Mouse (Mus musculus): Measurements from ENCODE around the gene Samt4. TPM values are rescaled to one million over a fixed set of nuclear protein-coding genes. Genes with fewer than 3 reads are reported as not detected.
"Not testable (repeated sequence)": the region's sequence is repeated elsewhere in the genome, so short reads cannot be mapped to it uniquely, and the experiment has no call there.

The Samt4 gene
- polyA plus RNA-seq (2015; fragmentation: Nextera tagmentation; extraction: Ambion mirVana): not detected in 2 replicates

DNA sequence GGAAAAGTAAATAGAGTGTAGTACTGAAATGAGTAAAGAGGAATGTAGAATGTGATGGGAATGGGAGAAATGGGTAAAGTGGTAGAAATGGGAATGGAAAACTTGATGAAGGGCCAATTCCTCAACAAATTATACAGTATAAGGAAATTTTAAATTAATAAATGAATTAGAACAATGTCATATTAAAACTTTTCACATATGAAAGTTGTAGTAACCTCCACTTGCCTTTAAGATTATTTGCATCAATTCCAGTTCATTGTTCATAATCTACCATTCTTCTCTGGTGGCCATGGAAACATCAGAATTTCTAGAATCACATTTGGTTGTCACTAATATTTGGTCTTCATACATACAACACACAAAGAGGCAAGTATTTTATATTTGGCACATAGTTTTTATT, at the start of gene Samt4:
Samt4 (plus strand) TSS at position 301 of the 400 bp plus-strand sequence.
- no peak within 1 kb of the TSS for H3K27ac ChIP-seq
- no peaks in the 10 kb centered on the region for H3K27me3 ChIP-seq
- no peak within 1 kb of the TSS for H3K9ac ChIP-seq
- H3K36me3 ChIP-seq (ENCODE audit: poor library complexity, severe bottlenecking): no peaks in the 10 kb centered on the region
- no peak within 1 kb of the TSS for H3K4me3 ChIP-seq
- no peak for ATAC-seq
- no peaks in the 10 kb centered on the region for H3K4me1 ChIP-seq
- no peak within 1 kb of the TSS for H3K4me2 ChIP-seq
- H3K9me3 ChIP-seq (replicated peaks): peaks cover 5% of the 10 kb centered on the region; the same call in 1 of the 2 replicates

DNA sequence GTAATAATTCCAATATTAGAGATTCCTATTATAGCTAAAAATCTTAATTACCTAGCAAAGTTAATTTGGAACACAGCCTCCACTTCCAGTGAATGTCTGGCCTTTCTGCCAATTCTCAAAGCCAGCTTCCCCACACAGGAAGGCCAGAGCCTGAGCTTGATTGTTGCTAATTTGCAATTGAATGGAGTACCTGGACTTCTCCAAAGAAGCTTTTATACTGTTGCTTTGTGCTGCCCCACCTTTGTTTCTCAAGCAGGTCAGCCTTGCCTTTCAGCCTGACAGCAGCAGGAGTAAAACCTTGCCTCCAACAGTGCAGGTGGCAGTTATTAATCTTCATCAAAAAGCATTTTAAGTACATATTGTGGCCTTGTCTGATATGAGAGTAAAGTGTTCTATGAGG, 38.1 kb upstream of the Samt4 start:
- H3K4me3 ChIP-seq: not testable (repeated sequence)
- peaks cover 24% of the 10 kb centered on the region for H3K9me3 ChIP-seq (replicated peaks)

DNA sequence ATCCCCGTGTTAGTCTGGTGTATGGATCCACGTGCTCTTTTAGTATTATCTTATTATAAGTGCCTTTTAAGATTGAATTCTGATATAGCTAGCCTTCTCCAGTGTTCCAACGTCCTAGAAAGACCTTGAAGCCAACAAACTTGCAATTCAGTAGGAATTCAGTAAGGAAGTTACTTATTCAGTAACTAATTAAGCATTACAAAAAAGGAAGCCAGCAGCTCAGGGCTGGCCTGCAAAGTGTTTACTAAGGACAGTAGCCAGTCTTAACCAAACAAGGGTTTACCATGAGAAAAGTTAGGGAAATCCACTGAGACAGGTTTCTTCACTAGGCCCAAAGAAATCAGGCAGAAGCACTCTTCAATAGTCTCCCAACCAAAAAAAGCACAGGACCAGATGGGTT, 13.4 kb upstream of the Samt4 start:
- H3K4me2 ChIP-seq; H3K27ac ChIP-seq; H3K4me3 ChIP-seq; H3K9ac ChIP-seq; H3K27me3 ChIP-seq; H3K4me1 ChIP-seq; H3K36me3 ChIP-seq (ENCODE audit: poor library complexity, severe bottlenecking); ATAC-seq: not testable (repeated sequence)
- 70% methylated on average over 3 of the region's 3 CpGs for WGBS
- H3K9me3 ChIP-seq (replicated peaks): peaks cover 14% of the 10 kb centered on the region

More for the DNA sequence above, 38.1 kb upstream of the Samt4 start:
- not testable (repeated sequence) for H3K4me2 ChIP-seq; H3K27ac ChIP-seq; ATAC-seq; H3K4me1 ChIP-seq; H3K9ac ChIP-seq; H3K27me3 ChIP-seq; H3K36me3 ChIP-seq (ENCODE audit: poor library complexity, severe bottlenecking)

Other genes with a start within 250 kb of the Samt4 start
- gene 4930524N10Rik, start 138.6 kb upstream of the Samt4 start, polyA plus RNA-seq (2015; fragmentation: Nextera tagmentation; extraction: Ambion mirVana): not detected in 2 replicates
- gene Samt2, start 97.4 kb downstream of the Samt4 start, polyA plus RNA-seq (2015; fragmentation: Nextera tagmentation; extraction: Ambion mirVana): not detected in 2 replicates

Measured in forebrain, embryonic 13.5 days (tissue).